Mouse (Mus musculus): ENCODE data around the gene Sirt1. TPM values are rescaled to one million over a fixed set of nuclear protein-coding genes. Genes with fewer than 3 reads are reported as not detected.
A peak's percentile ranks its signal among the peaks of the same experiment; 100 is the strongest.

The Sirt1 gene
- polyA plus RNA-seq, 1 experiment = 53.5 TPM

GRCm38 (mm10) chr10:63424475-63424814, 42.9 kb upstream of the Sirt1 start:
- H3K4me3 ChIP-seq (ENCODE audit: low read depth, low read length) = no peak overlapping the region
- H3K27ac ChIP-seq (ENCODE audit: insufficient read depth, low read length) = no peak overlapping the region
- TF ChIP-seq CTCF (IDR thresholded peaks at IDR 0.05; ENCODE audit: low read depth, low read length) (peak; percentile 40), EP300 (IDR thresholded peaks at IDR 0.05; ENCODE audit: insufficient read depth, low read depth, low read length) (no peak), POLR2A (IDR thresholded peaks at IDR 0.05; ENCODE audit: insufficient read depth, low read length) (no peak)
- no peaks in the 10 kb centered on the region for H3K9me3 ChIP-seq (replicated peaks; ENCODE audit: control insufficient read depth, insufficient read depth, low read length, poor library complexity, severe bottlenecking)
- no peaks in the 10 kb centered on the region for H3K27me3 ChIP-seq (ENCODE audit: control insufficient read depth, insufficient read depth, low read length, poor library complexity, severe bottlenecking)
- no peak overlapping the region for H3K9ac ChIP-seq (ENCODE audit: low read depth, poor library complexity, severe bottlenecking)
- H3K4me1 ChIP-seq (ENCODE audit: control insufficient read depth, insufficient read depth, low read length) = no peaks in the 10 kb centered on the region
- H3K36me3 ChIP-seq (ENCODE audit: control insufficient read depth, insufficient read depth, low read length, poor library complexity, severe bottlenecking) = no peaks in the 10 kb centered on the region

DNA sequence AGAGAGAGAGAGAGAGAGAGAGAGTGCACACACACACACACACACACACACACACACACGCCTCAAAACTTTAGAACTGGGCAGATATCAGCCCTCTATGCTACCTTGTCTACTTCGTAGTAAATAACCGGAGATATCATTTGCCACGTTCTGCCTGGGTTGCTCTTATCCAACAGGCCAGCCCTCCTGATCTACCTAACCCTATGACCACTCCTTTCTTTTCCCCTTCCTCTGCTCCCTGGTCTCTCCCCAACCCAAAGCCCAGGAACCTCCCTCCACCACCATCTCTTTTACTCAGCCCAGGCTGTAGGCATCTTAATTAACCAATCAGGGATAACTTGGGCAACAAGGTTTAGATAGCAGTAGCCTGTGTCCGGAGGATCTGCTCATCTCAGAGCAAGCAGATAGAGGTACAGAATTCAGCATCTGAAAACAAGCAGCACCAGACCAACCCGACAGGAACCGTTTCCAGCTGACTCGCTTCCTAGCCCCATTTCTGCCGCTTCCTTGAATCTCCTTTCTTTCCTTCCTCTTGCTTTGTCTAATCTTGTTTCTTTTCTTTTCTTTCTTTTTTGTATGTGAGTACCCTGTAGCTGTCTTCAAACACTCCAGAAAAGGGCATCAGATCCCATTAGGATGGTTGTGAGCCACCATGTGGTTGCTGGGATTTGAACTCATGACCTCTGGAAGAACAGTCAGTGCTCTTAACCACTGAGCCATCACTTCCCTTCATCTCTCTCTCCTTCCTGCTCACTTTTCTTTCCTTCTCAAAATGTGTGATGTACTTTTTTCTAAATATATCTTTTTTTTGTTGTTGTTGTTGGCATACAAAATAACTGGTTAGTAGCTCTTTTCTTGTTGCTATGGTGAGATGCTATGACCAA, 42.3 kb upstream of the Sirt1 start:
- no peak for TF ChIP-seq EP300 (IDR thresholded peaks at IDR 0.05; ENCODE audit: insufficient read depth, low read depth, low read length)
- TF ChIP-seq POLR2A (IDR thresholded peaks at IDR 0.05; ENCODE audit: insufficient read depth, low read length) = no peak
- TF ChIP-seq CTCF (IDR thresholded peaks at IDR 0.05; ENCODE audit: low read depth, low read length) = no peak
- no peaks in the 10 kb centered on the region for H3K4me1 ChIP-seq (ENCODE audit: control insufficient read depth, insufficient read depth, low read length)
- no peaks in the 10 kb centered on the region for H3K9me3 ChIP-seq (replicated peaks; ENCODE audit: control insufficient read depth, insufficient read depth, low read length, poor library complexity, severe bottlenecking)
- no peaks in the 10 kb centered on the region for H3K27me3 ChIP-seq (ENCODE audit: control insufficient read depth, insufficient read depth, low read length, poor library complexity, severe bottlenecking)
- H3K4me3 ChIP-seq (ENCODE audit: low read depth, low read length) = no peak overlapping the region
- no peaks in the 10 kb centered on the region for H3K36me3 ChIP-seq (ENCODE audit: control insufficient read depth, insufficient read depth, low read length, poor library complexity, severe bottlenecking)
- H3K9ac ChIP-seq (ENCODE audit: low read depth, poor library complexity, severe bottlenecking) = no peak overlapping the region
- no peak overlapping the region for H3K27ac ChIP-seq (ENCODE audit: insufficient read depth, low read length)

DNA sequence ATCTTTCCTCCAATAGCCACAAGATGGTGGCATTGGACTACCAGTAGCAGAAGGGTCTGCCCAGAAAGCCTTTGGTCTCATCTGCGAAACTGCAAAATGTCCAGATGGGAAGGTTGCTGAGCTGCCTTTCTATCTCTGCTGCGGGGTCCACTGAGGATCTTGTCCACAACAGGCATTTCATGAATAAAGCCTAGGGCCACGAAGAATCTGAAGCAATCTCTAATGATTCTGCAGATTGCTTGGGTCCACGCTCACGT, 41.2 kb upstream of the Sirt1 start:
- H3K27ac ChIP-seq (ENCODE audit: insufficient read depth, low read length) = no peak overlapping the region
- no peak for TF ChIP-seq CTCF (IDR thresholded peaks at IDR 0.05; ENCODE audit: low read depth, low read length)
- TF ChIP-seq POLR2A (IDR thresholded peaks at IDR 0.05; ENCODE audit: insufficient read depth, low read length) = no peak
- no peak for TF ChIP-seq EP300 (IDR thresholded peaks at IDR 0.05; ENCODE audit: insufficient read depth, low read depth, low read length)
- no peaks in the 10 kb centered on the region for H3K36me3 ChIP-seq (ENCODE audit: control insufficient read depth, insufficient read depth, low read length, poor library complexity, severe bottlenecking)
- no peak overlapping the region for H3K9ac ChIP-seq (ENCODE audit: low read depth, poor library complexity, severe bottlenecking)
- no peaks in the 10 kb centered on the region for H3K9me3 ChIP-seq (replicated peaks; ENCODE audit: control insufficient read depth, insufficient read depth, low read length, poor library complexity, severe bottlenecking)
- no peaks in the 10 kb centered on the region for H3K4me1 ChIP-seq (ENCODE audit: control insufficient read depth, insufficient read depth, low read length)
- H3K4me3 ChIP-seq (ENCODE audit: low read depth, low read length) = no peak overlapping the region
- no peaks in the 10 kb centered on the region for H3K27me3 ChIP-seq (ENCODE audit: control insufficient read depth, insufficient read depth, low read length, poor library complexity, severe bottlenecking)

DNA sequence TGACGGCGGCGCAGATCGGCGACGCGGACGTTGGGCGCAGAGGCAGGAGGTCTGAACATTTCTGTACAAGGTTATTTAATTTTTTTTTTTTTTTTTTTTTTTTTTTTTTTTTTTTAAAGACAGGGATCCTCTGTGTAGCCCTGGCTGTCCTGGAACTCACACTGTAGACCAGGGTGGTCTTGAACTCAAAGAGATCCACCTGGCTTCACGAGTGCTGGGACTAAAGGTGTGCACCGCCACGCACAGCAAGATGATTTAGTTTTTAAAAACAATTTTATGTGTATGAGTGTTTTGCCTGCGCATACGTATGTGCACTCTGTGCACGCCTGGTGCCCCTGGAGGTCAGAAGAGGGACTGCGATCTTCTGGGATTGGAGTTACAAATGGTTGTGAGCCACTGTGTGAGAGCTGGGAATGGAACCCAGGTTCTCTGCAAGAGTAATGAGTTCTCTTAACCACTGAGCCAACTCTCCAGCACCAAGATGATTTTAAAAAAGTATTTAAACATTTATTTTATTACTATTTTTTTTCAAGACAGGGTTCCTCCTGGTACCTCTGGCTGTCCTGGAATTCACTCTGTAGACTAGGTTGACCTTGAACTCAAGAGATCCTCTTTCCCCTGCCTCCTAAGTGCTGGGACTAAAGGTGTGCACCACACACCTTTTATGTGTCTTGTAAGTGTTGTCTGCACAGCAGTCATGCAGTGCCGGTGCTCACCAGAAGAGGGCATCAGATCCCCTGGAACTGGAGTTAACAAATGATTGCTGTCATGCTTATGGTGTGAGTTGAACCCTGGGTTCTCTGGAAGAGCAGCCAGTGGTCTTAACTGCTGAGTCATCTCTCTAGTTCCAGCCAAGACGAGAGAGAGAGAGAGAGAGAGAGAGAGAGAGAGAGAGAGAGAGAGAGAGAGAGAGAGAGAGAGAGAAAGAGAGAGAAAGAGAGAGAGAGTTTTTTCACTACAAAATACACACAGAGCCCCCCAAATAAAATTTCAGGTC, 40.5 kb upstream of the Sirt1 start, which contains the start of gene Gm7075:
Gene Gm7075 (minus strand): TSS at position 51 of the 997 bp plus-strand sequence.
- Histone ChIP-seq H3K4me3 (ENCODE audit: low read depth, low read length) (no peak within 1 kb of the TSS), H3K4me1 (ENCODE audit: control insufficient read depth, insufficient read depth, low read length) (no peaks in the 10 kb centered on the region), H3K9me3 (replicated peaks; ENCODE audit: control insufficient read depth, insufficient read depth, low read length, poor library complexity, severe bottlenecking) (no peaks in the 10 kb centered on the region), H3K36me3 (ENCODE audit: control insufficient read depth, insufficient read depth, low read length, poor library complexity, severe bottlenecking) (no peaks in the 10 kb centered on the region), H3K27ac (ENCODE audit: insufficient read depth, low read length) (no peak within 1 kb of the TSS), H3K9ac (ENCODE audit: low read depth, poor library complexity, severe bottlenecking) (no peak within 1 kb of the TSS), H3K27me3 (ENCODE audit: control insufficient read depth, insufficient read depth, low read length, poor library complexity, severe bottlenecking) (no peaks in the 10 kb centered on the region)
- TF ChIP-seq POLR2A (IDR thresholded peaks at IDR 0.05; ENCODE audit: insufficient read depth, low read length) (no peak), CTCF (IDR thresholded peaks at IDR 0.05; ENCODE audit: low read depth, low read length) (peak; percentile 76)

- Histone ChIP-seq H3K4me1 (ENCODE audit: control insufficient read depth, insufficient read depth, low read length) (no peaks in the 10 kb centered on the region), H3K36me3 (ENCODE audit: control insufficient read depth, insufficient read depth, low read length, poor library complexity, severe bottlenecking) (no peaks in the 10 kb centered on the region), H3K4me3 (ENCODE audit: low read depth, low read length) (no peak overlapping the region), H3K27ac (ENCODE audit: insufficient read depth, low read length) (no peak overlapping the region), H3K9ac (ENCODE audit: low read depth, poor library complexity, severe bottlenecking) (no peak overlapping the region), H3K9me3 (replicated peaks; ENCODE audit: control insufficient read depth, insufficient read depth, low read length, poor library complexity, severe bottlenecking) (no peaks in the 10 kb centered on the region), H3K27me3 (ENCODE audit: control insufficient read depth, insufficient read depth, low read length, poor library complexity, severe bottlenecking) (no peaks in the 10 kb centered on the region)
- TF ChIP-seq EP300 (IDR thresholded peaks at IDR 0.05; ENCODE audit: insufficient read depth, low read depth, low read length) (no peak), CTCF (IDR thresholded peaks at IDR 0.05; ENCODE audit: low read depth, low read length) (no peak)
Measured at GRCm38 (mm10) chr10:63417061-63417460, 35.6 kb upstream of the Sirt1 start.

DNA sequence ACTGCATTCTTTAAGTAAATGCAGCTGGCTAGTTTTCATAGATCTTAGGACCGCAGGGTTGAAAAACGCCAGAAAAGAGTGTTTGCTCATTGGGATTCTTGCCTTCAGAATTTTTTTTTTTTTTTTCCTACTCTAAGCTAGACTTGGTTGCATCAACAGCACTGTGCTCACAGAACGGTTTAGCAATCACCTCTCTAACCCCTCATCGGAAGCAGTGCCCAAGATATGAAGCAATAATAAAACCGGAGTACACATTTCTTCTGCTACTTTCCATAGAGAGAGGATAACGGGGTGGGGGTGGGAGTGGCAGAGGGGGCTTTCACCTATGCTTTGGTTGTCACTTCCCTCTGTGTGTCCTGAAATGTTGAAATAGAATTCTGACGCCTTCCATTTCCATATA, 34.3 kb upstream of the Sirt1 start:
- no peak for TF ChIP-seq EP300 (IDR thresholded peaks at IDR 0.05; ENCODE audit: insufficient read depth, low read depth, low read length)
- no peak for TF ChIP-seq POLR2A (IDR thresholded peaks at IDR 0.05; ENCODE audit: insufficient read depth, low read length)
- TF ChIP-seq CTCF (IDR thresholded peaks at IDR 0.05; ENCODE audit: low read depth, low read length) = no peak
- Histone ChIP-seq H3K4me3 (ENCODE audit: low read depth, low read length) (no peak overlapping the region), H3K4me1 (ENCODE audit: control insufficient read depth, insufficient read depth, low read length) (no peaks in the 10 kb centered on the region), H3K27me3 (ENCODE audit: control insufficient read depth, insufficient read depth, low read length, poor library complexity, severe bottlenecking) (no peaks in the 10 kb centered on the region), H3K36me3 (ENCODE audit: control insufficient read depth, insufficient read depth, low read length, poor library complexity, severe bottlenecking) (no peaks in the 10 kb centered on the region), H3K9me3 (replicated peaks; ENCODE audit: control insufficient read depth, insufficient read depth, low read length, poor library complexity, severe bottlenecking) (no peaks in the 10 kb centered on the region), H3K27ac (ENCODE audit: insufficient read depth, low read length) (no peak overlapping the region), H3K9ac (ENCODE audit: low read depth, poor library complexity, severe bottlenecking) (no peak overlapping the region)
